Mouse (Mus musculus): ENCODE measurements around the gene Ptprd. TPM values are rescaled to one million over a fixed set of nuclear protein-coding genes. Genes with fewer than 3 reads are reported as not detected.

The Ptprd gene
- total and polyA plus RNA-seq, 3 experiments: 0.30 to 0.66 TPM; not detected in 1

DNA sequence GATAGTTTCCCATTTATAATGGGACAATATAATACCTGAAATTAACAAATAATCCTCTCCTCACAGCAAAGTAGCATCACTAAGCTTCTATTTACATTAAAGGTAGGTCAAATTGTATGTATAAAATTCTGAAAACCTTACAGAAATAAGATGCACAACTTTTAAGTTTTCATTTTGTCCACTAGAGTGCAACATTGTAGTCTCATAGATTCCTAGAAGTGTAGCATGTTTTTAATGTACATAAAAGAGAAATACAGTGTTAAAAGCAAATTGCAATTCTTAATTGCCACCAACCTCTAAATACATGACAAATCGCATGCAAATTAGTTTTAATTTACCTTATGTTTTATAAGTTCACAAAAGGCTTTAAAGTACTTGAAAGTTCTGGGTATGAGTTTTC, 556.1 kb downstream of the Ptprd start:
- Histone ChIP-seq H3K9me3 (replicated peaks) (no peaks in the 10 kb centered on the region), H3K36me3 (replicated peaks) (no peaks in the 10 kb centered on the region), H3K27me3 (ENCODE audit: insufficient read depth, low read length) (no peaks in the 10 kb centered on the region), H3K4me3 (ENCODE audit: low read depth, low read length) (no peak overlapping the region), H3K4me1 (ENCODE audit: insufficient read depth, low read depth, low read length) (no peaks in the 10 kb centered on the region)
- ATAC-seq (ENCODE audit: extremely low read depth, insufficient number of reproducible peaks, low FRiP score, poor library complexity, severe bottlenecking) (no peak), DNase-seq (ENCODE audit: low spot score) (no peak)
- no peak for TF ChIP-seq CTCF (IDR thresholded peaks at IDR 0.05; ENCODE audit: low read depth, low read length)
- TF ChIP-seq POLR2AphosphoS5 (IDR thresholded peaks at IDR 0.05; ENCODE audit: insufficient replicate concordance, low read depth, low read length): no peak
- no peak for TF ChIP-seq GATA2 (IDR thresholded peaks at IDR 0.05; ENCODE audit: borderline replicate concordance, low read depth, low read length)
- no peak for TF ChIP-seq TAL1 (conservative IDR thresholded peaks at IDR 0.05; ENCODE audit: low read depth, low read length)
- TF ChIP-seq GATA1 (IDR thresholded peaks at IDR 0.05; ENCODE audit: borderline replicate concordance, low read length): no peak

DNA sequence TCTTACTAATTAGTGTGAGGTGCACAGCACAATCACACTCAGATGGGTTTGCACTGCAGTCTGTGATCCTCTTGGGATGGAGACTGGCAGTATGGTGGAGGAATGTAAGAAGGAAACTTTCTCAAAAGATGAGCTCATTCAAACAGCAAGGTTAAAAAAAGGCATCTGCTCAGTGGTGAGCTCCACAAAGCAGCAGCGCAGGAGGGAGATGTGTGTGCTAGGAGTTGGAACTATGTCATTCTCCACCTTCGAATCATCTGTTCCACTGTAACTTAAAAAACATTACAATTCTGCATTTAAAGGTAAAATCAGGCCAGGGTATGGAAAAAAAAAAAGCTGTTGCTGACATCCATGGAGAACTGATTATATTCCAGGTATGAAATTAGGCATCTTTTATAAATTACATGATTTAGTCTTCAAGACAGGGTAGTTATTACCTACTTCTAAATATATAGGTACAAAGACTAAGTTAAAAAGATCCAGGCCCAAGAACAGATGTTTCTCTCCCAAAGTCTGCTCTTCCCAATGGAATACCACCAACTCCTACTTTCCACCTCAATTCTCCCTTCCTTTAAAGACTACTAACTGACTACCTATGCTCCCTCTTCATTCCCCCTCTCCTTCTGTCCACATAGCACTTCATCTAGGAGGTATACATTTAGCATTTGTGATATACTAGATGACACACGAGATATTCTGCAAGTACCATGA, 562.0 kb downstream of the Ptprd start:
- Histone ChIP-seq H3K4me1 (ENCODE audit: insufficient read depth, low read depth, low read length) (no peaks in the 10 kb centered on the region), H3K4me3 (ENCODE audit: low read depth, low read length) (no peak overlapping the region), H3K36me3 (replicated peaks) (no peaks in the 10 kb centered on the region), H3K9me3 (replicated peaks) (no peaks in the 10 kb centered on the region), H3K27me3 (ENCODE audit: insufficient read depth, low read length) (no peaks in the 10 kb centered on the region)
- no peak for ATAC-seq (ENCODE audit: extremely low read depth, insufficient number of reproducible peaks, low FRiP score, poor library complexity, severe bottlenecking)
- TF ChIP-seq CTCF (IDR thresholded peaks at IDR 0.05; ENCODE audit: low read depth, low read length) (no peak), TAL1 (conservative IDR thresholded peaks at IDR 0.05; ENCODE audit: low read depth, low read length) (no peak), POLR2AphosphoS5 (IDR thresholded peaks at IDR 0.05; ENCODE audit: insufficient replicate concordance, low read depth, low read length) (no peak), GATA1 (IDR thresholded peaks at IDR 0.05; ENCODE audit: borderline replicate concordance, low read length) (no peak), GATA2 (IDR thresholded peaks at IDR 0.05; ENCODE audit: borderline replicate concordance, low read depth, low read length) (no peak)
- no peak for DNase-seq (ENCODE audit: low spot score)

DNA sequence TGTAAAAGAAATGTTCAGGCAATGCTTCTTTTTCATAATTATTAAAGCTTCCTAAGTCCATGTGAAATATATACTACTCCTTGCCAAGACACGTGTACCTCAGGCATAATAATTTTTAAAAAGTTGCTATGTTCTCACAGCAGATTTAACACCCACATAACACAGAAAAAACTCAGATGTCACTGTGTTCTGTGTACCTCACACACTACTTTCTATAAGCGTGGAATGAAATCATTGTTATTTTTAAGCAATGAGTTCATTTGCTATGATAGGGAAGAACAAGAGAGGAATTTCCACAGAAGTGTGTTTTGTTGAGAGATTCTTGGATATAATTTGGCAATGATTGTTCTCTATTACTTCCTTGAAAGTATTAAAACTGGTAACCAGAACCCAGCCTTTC, 562.9 kb downstream of the Ptprd start:
- no peaks in the 10 kb centered on the region for H3K36me3 ChIP-seq (replicated peaks)
- ATAC-seq (ENCODE audit: extremely low read depth, insufficient number of reproducible peaks, low FRiP score, poor library complexity, severe bottlenecking) (no peak), DNase-seq (ENCODE audit: low spot score) (no peak)
- H3K27me3 ChIP-seq (ENCODE audit: insufficient read depth, low read length): no peaks in the 10 kb centered on the region
- TF ChIP-seq TAL1 (conservative IDR thresholded peaks at IDR 0.05; ENCODE audit: low read depth, low read length) (no peak), GATA2 (IDR thresholded peaks at IDR 0.05; ENCODE audit: borderline replicate concordance, low read depth, low read length) (no peak), POLR2AphosphoS5 (IDR thresholded peaks at IDR 0.05; ENCODE audit: insufficient replicate concordance, low read depth, low read length) (no peak), GATA1 (IDR thresholded peaks at IDR 0.05; ENCODE audit: borderline replicate concordance, low read length) (no peak), CTCF (IDR thresholded peaks at IDR 0.05; ENCODE audit: low read depth, low read length) (no peak)
- H3K4me1 ChIP-seq (ENCODE audit: insufficient read depth, low read depth, low read length): no peaks in the 10 kb centered on the region
- no peaks in the 10 kb centered on the region for H3K9me3 ChIP-seq (replicated peaks)
- no peak overlapping the region for H3K4me3 ChIP-seq (ENCODE audit: low read depth, low read length)

DNA sequence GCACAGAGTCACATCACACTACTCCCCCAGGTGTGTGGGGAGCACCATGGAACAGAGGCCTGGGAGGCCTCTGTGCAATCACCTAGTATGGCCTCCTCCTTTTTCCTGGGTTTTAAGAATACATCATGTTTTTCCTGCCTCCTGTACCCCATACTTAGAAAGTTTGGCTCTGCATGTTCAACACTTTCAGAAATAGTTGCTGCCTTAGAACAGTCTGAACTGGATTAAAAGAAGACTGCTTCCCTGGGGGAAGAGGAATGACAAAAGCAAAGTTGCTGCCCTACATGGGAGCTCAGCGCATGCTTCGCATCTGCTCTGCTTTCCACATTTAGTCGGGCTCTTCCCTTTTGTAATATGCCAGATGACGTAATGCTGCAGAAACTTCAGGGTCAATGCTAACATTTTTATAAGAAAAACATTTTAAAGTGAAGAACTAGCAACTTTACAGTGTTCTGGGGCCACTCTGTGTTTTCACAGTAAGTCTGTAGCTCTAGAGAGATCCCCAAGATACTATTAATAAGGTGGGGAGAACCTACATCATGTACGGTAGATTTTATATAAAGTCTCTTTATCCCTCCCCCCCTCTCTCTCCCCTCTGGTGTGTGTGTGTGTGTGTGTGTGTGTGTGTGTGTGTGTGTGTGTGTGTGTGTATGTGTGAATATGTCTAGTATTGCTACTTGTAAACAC, 564.2 kb downstream of the Ptprd start:
- Histone ChIP-seq H3K9me3 (replicated peaks) (no peaks in the 10 kb centered on the region), H3K4me3 (ENCODE audit: low read depth, low read length) (no peak overlapping the region), H3K36me3 (replicated peaks) (no peaks in the 10 kb centered on the region), H3K27me3 (ENCODE audit: insufficient read depth, low read length) (no peaks in the 10 kb centered on the region), H3K4me1 (ENCODE audit: insufficient read depth, low read depth, low read length) (no peaks in the 10 kb centered on the region)
- DNase-seq (ENCODE audit: low spot score) (no peak), ATAC-seq (ENCODE audit: extremely low read depth, insufficient number of reproducible peaks, low FRiP score, poor library complexity, severe bottlenecking) (no peak)
- TF ChIP-seq GATA2 (IDR thresholded peaks at IDR 0.05; ENCODE audit: borderline replicate concordance, low read depth, low read length) (no peak), GATA1 (IDR thresholded peaks at IDR 0.05; ENCODE audit: borderline replicate concordance, low read length) (no peak), TAL1 (conservative IDR thresholded peaks at IDR 0.05; ENCODE audit: low read depth, low read length) (no peak), CTCF (IDR thresholded peaks at IDR 0.05; ENCODE audit: low read depth, low read length) (no peak), POLR2AphosphoS5 (IDR thresholded peaks at IDR 0.05; ENCODE audit: insufficient replicate concordance, low read depth, low read length) (no peak)

DNA sequence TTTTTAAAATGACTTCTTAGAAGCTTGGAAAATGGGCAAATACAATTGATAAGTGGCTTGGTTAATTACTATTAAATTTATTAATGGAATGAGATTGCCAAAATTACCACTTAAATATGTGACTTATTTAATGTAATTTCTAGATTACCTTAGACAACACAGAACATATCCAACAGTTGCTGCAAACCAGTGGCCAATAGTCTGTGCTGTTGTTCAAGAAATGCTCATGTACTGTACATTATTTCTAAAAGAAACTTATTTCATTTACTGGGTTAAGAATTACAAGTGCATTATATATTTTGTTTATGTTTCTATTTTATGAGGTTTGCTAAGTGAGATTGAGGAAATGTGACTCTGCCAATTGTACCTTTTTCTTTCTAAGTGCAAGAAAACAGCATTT, 567.3 kb downstream of the Ptprd start:
- Histone ChIP-seq H3K36me3 (replicated peaks) (no peaks in the 10 kb centered on the region), H3K27me3 (ENCODE audit: insufficient read depth, low read length) (no peaks in the 10 kb centered on the region), H3K9me3 (replicated peaks) (no peaks in the 10 kb centered on the region; the same call in 1 of the 2 replicates), H3K4me3 (ENCODE audit: low read depth, low read length) (no peak overlapping the region), H3K4me1 (ENCODE audit: insufficient read depth, low read depth, low read length) (no peaks in the 10 kb centered on the region)
- DNase-seq (ENCODE audit: low spot score) (no peak), ATAC-seq (ENCODE audit: extremely low read depth, insufficient number of reproducible peaks, low FRiP score, poor library complexity, severe bottlenecking) (no peak)
- TF ChIP-seq CTCF (IDR thresholded peaks at IDR 0.05; ENCODE audit: low read depth, low read length): no peak
- no peak for TF ChIP-seq TAL1 (conservative IDR thresholded peaks at IDR 0.05; ENCODE audit: low read depth, low read length)
- TF ChIP-seq GATA2 (IDR thresholded peaks at IDR 0.05; ENCODE audit: borderline replicate concordance, low read depth, low read length): no peak
- no peak for TF ChIP-seq POLR2AphosphoS5 (IDR thresholded peaks at IDR 0.05; ENCODE audit: insufficient replicate concordance, low read depth, low read length)
- no peak for TF ChIP-seq GATA1 (IDR thresholded peaks at IDR 0.05; ENCODE audit: borderline replicate concordance, low read length)

DNA sequence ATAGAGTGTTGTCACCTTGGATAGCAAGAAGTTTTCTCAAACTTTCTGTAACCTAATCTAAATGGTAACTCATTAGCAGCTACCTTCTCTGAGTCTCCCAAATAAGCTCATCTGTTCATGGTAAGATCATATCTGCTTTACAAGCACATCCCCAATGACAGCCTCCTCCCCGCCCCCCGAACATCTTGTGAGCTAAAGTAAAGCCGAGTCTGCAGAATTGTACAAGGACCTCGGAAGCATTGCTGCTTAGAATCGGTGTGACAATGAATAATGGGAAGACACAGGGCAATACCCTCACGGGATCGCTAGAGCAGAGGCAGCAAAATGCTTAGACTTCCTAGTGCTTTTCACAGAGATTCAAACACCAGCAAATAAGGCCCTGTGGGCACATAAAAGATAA, 571.7 kb downstream of the Ptprd start:
- TF ChIP-seq POLR2AphosphoS5 (IDR thresholded peaks at IDR 0.05; ENCODE audit: insufficient replicate concordance, low read depth, low read length): no peak
- no peak for TF ChIP-seq CTCF (IDR thresholded peaks at IDR 0.05; ENCODE audit: low read depth, low read length)
- no peak for TF ChIP-seq GATA1 (IDR thresholded peaks at IDR 0.05; ENCODE audit: borderline replicate concordance, low read length)
- no peak for TF ChIP-seq GATA2 (IDR thresholded peaks at IDR 0.05; ENCODE audit: borderline replicate concordance, low read depth, low read length)
- no peak for TF ChIP-seq TAL1 (conservative IDR thresholded peaks at IDR 0.05; ENCODE audit: low read depth, low read length)

More for the DNA sequence above, 571.7 kb downstream of the Ptprd start:
- H3K4me1 ChIP-seq (ENCODE audit: insufficient read depth, low read depth, low read length): no peaks in the 10 kb centered on the region
- no peaks in the 10 kb centered on the region for H3K36me3 ChIP-seq (replicated peaks)
- H3K27me3 ChIP-seq (ENCODE audit: insufficient read depth, low read length): no peaks in the 10 kb centered on the region
- H3K9me3 ChIP-seq (replicated peaks): no peaks in the 10 kb centered on the region; the same call in 1 of the 2 replicates
- ATAC-seq (ENCODE audit: extremely low read depth, insufficient number of reproducible peaks, low FRiP score, poor library complexity, severe bottlenecking) (no peak), DNase-seq (ENCODE audit: low spot score) (no peak)
- H3K4me3 ChIP-seq (ENCODE audit: low read depth, low read length): no peak overlapping the region

All from G1E (cell line).